Mouse (Mus musculus): ENCODE results near the gene Dlx3.

DNA sequence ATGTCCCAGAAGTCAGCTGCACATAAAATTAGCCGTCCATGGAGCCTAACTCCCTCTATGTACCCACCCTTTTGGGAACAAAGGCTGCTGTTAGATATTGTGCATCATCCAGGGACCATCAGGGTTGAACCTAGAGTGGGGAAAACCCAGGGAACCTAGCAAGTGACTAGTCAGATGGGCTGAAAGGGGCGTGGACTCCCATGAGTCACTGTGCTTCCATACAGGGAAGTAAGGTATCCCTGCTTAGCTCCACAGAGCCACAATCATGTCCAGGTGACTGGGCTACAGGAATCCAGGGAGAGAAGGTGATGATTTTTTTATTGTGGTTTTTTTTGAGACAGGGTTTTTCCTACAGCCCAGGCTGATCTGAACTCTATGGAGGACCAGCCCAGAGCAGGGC lies 10.9 kb upstream of the Dlx3 start:
- no peak for TF ChIP-seq CTCF (IDR thresholded peaks at IDR 0.05; ENCODE audit: extremely low read depth, insufficient read depth, low read length)
- TF ChIP-seq POLR2A (IDR thresholded peaks at IDR 0.05; ENCODE audit: extremely low read depth, insufficient read depth, low read length) = no peak
